Mouse (Mus musculus): ENCODE measurements around the gene Dnajc30.
"Not testable (repeated sequence)": the region's sequence is repeated elsewhere in the genome, so short reads cannot be mapped to it uniquely, and the experiment has no call there.

Dnajc30 gene

DNA sequence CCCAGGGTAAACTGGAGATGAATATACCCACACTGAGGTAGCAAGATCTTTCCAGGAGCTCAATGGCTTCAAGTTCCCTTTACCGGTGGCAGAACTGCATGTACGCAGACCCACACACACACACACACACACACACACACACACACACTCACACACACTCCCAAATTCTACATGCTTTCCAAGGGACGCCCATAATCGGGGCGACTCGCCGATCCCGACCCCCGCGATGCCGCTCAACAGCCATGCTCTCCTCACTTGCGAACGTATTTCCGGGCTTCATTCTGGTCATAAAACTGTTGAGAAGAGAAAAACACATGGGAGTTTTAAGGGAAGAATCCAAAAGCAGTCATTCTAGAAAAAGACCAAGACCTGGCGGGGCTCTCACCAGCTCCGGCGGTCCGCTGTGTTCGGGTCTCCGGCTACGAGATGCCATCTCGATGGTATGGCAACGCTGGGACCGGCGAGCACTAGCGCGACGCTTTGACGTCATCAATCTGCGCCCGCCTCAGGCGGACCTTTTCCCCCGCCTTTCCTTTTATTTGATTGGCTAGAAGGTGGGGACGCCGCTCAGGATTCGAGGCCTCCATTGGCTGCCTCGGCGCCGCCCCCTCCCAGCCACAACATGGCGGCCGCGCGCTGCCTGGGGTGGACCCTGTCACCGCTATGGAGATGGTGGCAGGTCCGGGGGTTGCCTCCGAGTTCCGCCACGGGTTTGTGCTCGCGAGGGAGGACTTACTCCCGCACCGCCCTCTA, at the start of gene Dnajc30:
TSS of gene Dnajc30 (plus strand) at position 574 of the 753 bp plus-strand sequence.
- peak; percentile 97 for DNase-seq (ENCODE audit: low read depth)

DNA sequence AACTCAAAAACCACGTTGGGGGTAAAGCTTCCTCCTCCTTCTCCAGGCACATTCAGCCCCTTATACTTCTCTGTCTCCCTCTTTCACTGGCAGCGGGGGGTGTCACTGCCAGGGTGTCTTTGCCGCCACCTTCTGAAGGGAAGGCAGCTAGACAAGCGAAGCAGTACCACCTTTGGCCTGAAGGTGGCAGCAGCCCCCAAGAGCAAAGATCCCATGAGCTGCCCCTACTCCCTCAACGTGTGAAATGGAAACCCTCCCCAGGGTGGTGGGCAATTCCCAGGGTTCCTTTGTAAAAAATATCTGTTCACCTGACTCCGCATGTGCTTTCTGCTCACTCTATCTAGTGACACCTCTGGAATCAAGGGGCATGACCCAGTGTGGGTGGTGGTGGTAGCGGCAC, 48.5 kb upstream of the Dnajc30 start:
- DNase-seq (ENCODE audit: low read depth), result peak; percentile 79

- DNase-seq (ENCODE audit: low read depth), result peak; percentile 42
Measured at GRCm38 (mm10) chr5:135016224-135016759, 47.7 kb upstream of the Dnajc30 start.

GRCm38 (mm10) chr5:135021814-135022213, 42.2 kb upstream of the Dnajc30 start:
- no peak for DNase-seq (ENCODE audit: low read depth)

DNA sequence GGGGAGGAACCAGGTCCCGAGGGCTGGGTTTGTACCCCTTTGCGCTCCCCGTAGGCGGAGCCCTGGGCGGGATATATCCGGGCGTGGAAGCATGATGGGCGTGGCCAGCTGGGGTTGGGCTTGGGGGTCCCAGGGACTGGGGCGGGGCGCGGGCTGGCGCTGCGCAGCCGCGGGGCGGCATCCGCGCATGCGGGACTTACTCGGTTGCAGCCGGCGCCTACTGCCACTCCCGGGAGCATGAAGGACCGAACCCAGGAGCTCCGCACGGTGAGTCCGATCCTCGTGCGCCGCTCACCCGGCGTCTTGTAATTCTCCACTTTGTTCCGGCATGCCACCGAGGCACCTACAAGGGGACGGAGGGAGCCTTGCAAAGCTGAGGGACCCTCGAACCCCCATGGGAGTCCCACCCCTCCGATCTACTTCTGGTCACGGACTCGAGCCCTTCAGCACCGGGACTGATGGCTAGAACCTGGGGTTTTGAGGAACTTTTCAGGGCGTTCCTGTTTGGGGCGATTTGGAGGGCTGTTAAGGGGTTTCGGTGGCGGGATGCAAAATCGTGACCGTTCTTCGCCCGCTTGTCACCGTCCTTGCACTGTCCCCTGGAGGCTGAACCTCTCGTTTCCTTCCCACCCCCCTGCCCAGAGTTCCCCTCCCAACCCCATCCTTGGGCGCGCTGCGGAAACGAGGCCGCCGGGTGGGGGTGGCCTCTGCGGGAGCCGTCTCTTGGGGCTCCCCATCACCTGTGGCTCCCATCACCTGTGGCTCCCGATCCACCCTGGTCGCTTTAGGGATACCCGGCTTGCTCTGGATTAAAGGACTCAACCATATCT, 40.4 kb upstream of the Dnajc30 start, which contains the start of gene Stx1a:
TSS of gene Stx1a (plus strand) at position 139 of the 830 bp plus-strand sequence.
- no peak for DNase-seq (ENCODE audit: low read depth)

DNA sequence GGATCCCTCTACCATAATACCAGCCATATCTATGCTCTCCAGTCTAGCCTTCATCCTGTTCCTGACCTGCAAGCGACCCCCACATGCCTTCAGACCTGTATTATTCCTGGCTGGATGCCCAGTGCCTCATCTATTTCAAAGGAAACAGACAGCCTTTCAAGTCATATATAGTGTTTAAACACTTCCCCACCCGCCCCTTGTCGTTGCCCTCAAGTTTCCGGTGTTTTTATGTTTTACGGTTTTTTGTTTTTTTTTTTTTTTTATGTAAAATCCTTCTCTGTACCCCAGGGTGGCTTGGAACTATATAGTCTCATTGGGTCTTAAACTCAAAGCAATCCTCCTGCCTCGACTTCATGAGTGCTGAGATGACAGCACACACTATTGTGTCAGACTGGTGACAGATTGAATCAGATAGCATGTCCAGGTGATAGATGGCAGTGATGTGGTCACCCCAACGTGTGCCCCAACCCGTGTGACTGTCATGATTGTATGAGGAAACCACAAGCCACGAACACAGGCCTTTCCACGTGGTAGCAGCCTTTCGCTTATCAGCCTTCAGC, 39.3 kb upstream of the Dnajc30 start:
- DNase-seq (ENCODE audit: low read depth), result peak; percentile 98

DNA sequence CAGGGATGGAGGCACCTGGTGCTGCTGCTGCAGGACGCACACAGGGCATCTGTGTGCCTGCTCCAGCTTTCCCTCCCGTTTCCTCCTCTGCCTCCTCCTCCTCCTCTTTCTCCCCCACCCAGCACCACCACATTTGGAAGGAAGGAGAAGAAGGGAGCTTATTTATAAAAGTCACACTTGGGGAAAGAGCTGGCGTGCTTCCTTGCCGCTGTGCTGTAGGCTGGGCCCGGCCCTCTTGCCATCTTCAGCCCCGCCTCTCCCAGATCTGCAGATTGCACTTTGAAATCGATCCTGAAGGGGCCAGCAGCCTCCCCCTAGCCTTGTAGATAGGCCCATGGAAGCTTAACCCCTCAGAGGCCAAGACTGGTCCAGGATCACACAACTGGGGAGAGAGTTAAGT, 38.1 kb upstream of the Dnajc30 start:
- DNase-seq (ENCODE audit: low read depth), result no peak

- DNase-seq (ENCODE audit: low read depth), result peak; percentile 80
Measured at GRCm38 (mm10) chr5:135029007-135029854, 34.8 kb upstream of the Dnajc30 start.

DNA sequence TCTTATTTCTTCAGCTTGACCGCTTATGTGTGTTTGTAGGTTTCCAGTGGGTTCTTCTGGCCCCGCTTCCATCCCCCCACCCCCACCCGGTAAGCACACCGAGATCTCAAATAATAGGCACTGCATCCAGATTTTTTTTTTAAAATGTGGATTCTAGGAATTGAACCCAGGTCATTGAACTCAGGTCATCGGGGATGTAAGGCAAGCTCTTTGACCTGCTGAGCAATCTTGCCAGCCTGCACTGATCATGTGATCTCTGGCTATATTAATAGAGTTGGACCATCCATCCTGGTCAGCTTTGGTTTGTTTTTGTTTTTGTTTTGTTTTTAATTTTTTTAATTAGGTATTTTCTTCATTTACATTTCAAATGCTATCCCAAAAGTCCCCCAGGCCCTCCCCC, 31.4 kb upstream of the Dnajc30 start:
- DNase-seq (ENCODE audit: low read depth), result no peak

GRCm38 (mm10) chr5:135034593-135034992, 29.4 kb upstream of the Dnajc30 start:
- no peak for DNase-seq (ENCODE audit: low read depth)

DNA sequence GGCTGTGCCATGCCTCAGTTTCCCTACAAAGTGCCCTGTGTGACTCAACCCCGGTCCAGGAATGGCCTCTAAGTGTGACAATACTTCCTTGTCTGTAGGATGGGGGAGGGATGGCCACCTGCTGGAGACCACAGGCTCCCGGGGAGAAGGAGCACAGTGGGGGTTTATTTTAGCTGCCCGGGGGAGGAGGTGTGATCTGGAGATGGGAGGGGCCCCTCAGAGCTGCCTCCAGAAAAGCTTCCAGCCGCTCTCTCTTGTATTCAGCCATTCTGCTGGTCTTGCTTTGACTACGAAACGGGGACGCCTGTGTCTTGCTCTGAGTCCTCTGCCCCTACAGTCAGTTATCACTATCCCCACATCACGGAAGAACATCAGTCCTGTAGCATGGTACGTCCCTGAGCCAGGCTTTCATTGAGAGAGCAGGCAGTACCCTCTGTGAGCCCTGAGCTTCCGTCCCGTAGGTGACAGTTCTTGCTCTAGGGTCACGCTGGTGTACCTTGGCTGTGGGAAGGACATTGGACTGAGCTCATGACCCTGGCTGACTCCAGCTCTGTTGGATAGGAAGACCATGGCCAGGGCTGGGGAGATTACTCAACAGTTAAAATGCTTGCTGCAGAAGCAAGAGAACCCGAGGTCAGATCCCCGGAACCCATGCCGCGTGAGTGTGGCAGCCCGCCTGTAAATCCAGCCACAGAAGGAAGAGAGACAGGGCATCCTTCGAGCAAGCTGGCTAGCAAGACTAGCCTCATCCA, 28.2 kb upstream of the Dnajc30 start:
- no peak for DNase-seq (ENCODE audit: low read depth)

DNA sequence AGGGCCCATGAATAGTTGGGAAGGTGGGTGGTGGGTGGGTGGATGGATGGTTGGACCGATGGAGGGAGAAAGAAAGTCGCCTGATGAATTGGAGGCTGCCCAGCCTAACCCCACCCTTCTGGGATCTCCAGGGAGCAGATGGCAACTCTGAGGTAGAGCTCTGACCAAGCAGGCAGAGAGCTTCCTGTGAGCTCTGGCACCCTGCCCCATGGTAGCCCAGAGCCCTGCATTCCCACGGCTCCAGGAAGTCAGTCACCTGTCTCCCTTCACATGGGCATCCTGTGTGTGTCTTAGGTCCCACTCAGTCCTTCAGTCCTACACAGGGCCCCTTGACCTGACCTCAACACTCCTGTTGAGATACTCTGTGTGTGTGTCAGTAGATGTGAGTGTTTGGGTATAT, 26.1 kb upstream of the Dnajc30 start:
- DNase-seq (ENCODE audit: low read depth), result no peak

GRCm38 (mm10) chr5:135039541-135039940, 24.5 kb upstream of the Dnajc30 start:
- no peak for DNase-seq (ENCODE audit: low read depth)

DNA sequence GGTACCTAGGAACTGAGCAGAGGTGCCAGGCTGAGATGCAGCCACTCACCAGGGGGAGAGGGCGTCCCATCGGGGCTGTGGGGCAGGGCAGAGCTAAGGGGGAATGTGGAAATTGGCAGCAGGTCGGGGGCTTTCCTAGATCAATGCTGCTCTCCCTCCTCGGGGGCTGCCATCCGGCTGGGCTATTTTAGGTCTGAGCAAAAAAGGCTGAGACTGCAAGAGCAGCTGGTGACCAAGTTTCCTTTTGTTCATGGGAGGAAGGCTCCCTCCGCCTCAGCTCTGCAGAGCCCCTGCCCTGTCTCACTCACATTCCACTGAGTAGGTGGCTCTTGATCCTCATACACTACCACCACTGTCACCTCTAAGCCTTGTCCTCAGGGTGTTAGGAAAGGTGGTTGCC, 23.9 kb upstream of the Dnajc30 start:
- no peak for DNase-seq (ENCODE audit: low read depth)

GRCm38 (mm10) chr5:135040777-135041176, 23.2 kb upstream of the Dnajc30 start:
- no peak for DNase-seq (ENCODE audit: low read depth)

- DNase-seq (ENCODE audit: low read depth), result no peak
Measured at GRCm38 (mm10) chr5:135042105-135042788, 21.8 kb upstream of the Dnajc30 start.

- DNase-seq (ENCODE audit: low read depth), result no peak
Measured at GRCm38 (mm10) chr5:135044575-135044974, 19.4 kb upstream of the Dnajc30 start.

GRCm38 (mm10) chr5:135048539-135048938, 15.5 kb upstream of the Dnajc30 start:
- DNase-seq (ENCODE audit: low read depth), result no peak

DNA sequence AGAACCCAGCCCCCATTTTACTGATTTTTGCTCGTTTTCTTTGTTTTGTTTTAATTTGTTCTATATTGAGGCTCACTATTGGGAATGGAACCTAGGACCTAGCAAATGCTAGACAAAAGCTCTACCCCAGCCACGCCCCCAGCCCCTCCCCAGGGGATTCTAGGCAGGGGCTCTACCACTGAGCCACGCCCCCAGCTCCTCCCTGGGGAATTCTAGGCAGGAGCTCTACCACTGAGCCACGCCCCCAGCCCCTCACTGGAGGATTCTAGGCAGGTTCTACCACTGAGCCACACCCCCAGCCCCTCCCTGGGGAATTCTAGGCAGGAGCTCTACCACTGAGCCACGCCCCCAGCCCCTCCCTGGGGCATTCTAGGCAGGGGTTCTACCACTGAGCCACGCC, 14.7 kb upstream of the Dnajc30 start:
- DNase-seq (ENCODE audit: low read depth), result not testable (repeated sequence)

DNA sequence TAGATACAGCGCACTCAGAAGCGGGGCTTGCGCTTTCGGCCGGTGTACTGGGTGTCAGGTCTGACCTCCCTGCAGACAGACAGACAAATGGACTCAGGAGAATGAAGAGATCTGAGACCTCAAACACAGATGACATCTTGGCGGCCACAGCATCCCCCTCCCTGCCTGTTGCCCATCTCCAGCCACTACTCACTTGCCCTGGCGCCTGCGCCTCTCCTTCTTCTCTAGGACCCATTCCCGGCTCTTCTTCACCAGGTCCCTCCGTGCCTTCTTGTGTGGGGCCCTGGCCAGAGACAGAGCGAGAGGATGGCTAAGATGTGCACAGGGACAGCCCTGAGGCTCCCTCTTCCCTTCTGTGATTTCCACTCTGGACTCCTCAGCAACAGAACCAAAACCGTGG, 10.6 kb upstream of the Dnajc30 start:
- DNase-seq (ENCODE audit: low read depth), result no peak

All from 416B (cell line).